ENCODE assay signal across 8 mouse cellular contexts in the genomic region with DNA sequence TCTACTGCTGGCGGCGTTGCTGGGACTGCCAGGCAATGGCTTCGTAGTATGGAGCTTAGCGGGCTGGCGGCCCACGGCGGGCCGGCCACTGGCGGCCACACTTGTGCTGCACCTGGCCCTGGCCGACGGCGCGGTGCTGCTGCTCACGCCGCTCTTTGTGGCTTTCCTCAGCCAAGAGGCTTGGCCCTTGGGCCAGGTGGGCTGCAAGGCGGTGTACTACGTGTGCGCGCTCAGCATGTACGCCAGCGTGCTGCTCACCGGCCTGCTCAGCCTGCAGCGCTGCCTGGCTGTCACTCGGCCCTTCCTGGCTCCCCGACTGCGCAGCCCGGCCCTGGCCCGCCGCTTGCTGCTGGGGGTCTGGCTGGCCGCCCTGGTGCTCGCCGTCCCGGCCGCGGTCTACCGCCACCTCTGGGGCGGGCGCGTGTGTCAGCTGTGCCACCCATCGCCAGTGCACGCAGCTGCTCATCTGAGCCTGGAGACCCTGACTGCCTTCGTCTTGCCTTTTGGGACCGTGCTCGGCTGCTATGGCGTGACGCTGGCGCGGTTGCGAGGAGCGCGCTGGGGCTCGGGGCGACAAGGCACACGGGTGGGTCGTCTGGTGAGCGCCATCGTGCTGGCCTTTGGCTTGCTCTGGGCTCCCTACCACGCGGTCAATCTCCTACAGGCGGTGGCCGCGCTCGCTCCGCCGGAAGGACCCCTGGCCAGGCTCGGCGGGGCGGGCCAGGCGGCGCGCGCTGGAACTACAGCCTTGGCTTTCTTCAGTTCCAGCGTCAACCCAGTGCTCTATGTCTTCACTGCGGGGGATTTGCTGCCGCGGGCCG. TPM values are rescaled to one million over a fixed set of nuclear protein-coding genes. Genes with fewer than 3 reads are reported as not detected.
DNase-seq lines count a peak whose midpoint lies in the region; ATAC-seq and TF ChIP-seq lines count a peak whose summit lies in the region.

No protein-coding gene starts in this region.

- H3K4me2 ChIP-seq in intestine, postnatal 0 days (replicated peaks; ENCODE audit: low read depth): peak overlapping the region; percentile 89
- H3K4me2 ChIP-seq in liver, embryonic 16.5 days (ENCODE audit: low read depth, low read length): peak overlapping the region; percentile 70

- peaks cover 3% of the 10 kb centered on the region; the same call in 1 of the 2 replicates for H3K4me1 ChIP-seq in intestine, postnatal 0 days (replicated peaks; ENCODE audit: control insufficient read depth, insufficient read depth, low read length)
- H3K4me1 ChIP-seq in liver, embryonic 16.5 days (ENCODE audit: control insufficient read depth, low read depth, low read length): peaks cover 18% of the 10 kb centered on the region

- H3K27ac ChIP-seq in intestine, postnatal 0 days (ENCODE audit: low read depth, low read length): no peak overlapping the region
- H3K27ac ChIP-seq in liver, embryonic 16.5 days (ENCODE audit: low read length): peak overlapping the region; percentile 35

- TF ChIP-seq CTCF in intestine, postnatal 0 days (IDR thresholded peaks at IDR 0.05; ENCODE audit: low read depth): peak; percentile 52

- H3K4me3 ChIP-seq in intestine, postnatal 0 days (ENCODE audit: low read depth, low read length): peak overlapping the region; percentile 46
- H3K4me3 ChIP-seq in liver, embryonic 16.5 days (ENCODE audit: low read depth, low read length): peak overlapping the region; percentile 56

- ATAC-seq in intestine, postnatal 0 days: no peak
- 0 out of 2 replicates have a peak, but pooled peaks have one; percentile 12 for ATAC-seq in liver, embryonic 16.5 days (ENCODE audit: low read depth)
- no peak for ATAC-seq in monocyte, adult 5-6 weeks (replicated peaks; ENCODE audit: insufficient number of reproducible peaks, low FRiP score, low TSS enrichment, poor library complexity, severe bottlenecking)

- H3K27me3 ChIP-seq in intestine, postnatal 0 days (replicated peaks; ENCODE audit: control insufficient read depth, insufficient read depth, low read length): peaks cover 9% of the 10 kb centered on the region; the same call in 1 of the 2 replicates
- peaks cover 34% of the 10 kb centered on the region for H3K27me3 ChIP-seq in liver, embryonic 16.5 days (ENCODE audit: control insufficient read depth, insufficient read depth, low read depth, low read length)

- intact Hi-C loops in gastrocnemius, postnatal 14 days (cut with DNase I; ENCODE audit: low total_unique reads): no loop called here

- no peaks in the 10 kb centered on the region for H3K9me3 ChIP-seq in intestine, postnatal 0 days (ENCODE audit: control insufficient read depth)
- no peaks in the 10 kb centered on the region for H3K9me3 ChIP-seq in liver, embryonic 16.5 days (replicated peaks; ENCODE audit: control insufficient read depth, low read length)

- no peaks in the 10 kb centered on the region for H3K36me3 ChIP-seq in intestine, postnatal 0 days (ENCODE audit: control insufficient read depth, insufficient read depth)
- H3K36me3 ChIP-seq in liver, embryonic 16.5 days (ENCODE audit: control insufficient read depth, insufficient read depth): no peaks in the 10 kb centered on the region

- peak; percentile 53 for DNase-seq in ovary, postnatal 36 days (ENCODE audit: low spot score)
- DNase-seq in ovary, postnatal 14 days (ENCODE audit: low spot score): no peak
- DNase-seq in cerebellum, postnatal 10 days: peak; percentile 75
- DNase-seq in gastrocnemius, postnatal 14 days: peak; percentile 71
- DNase-seq in retina, embryonic 14.5 days (ENCODE audit: low spot score): peak; percentile 67

- H3K9ac ChIP-seq in intestine, postnatal 0 days (ENCODE audit: low read depth, low read length): peak overlapping the region; percentile 50
- peak overlapping the region; percentile 61 for H3K9ac ChIP-seq in liver, embryonic 16.5 days (ENCODE audit: low read depth, low read length)

- 1% methylated on average over 69 of the region's 77 CpGs for WGBS in intestine, postnatal 0 days
- WGBS in liver, embryonic 16.5 days (ENCODE audit: insufficient replicate concordance): 2% methylated on average over 77 of the region's 77 CpGs

RNA-seq across cellular contexts. Expression of a gene that starts 1.0 kb away (rescaled TPM):
- total RNA-seq in gastrocnemius, postnatal 14 days (2021): under 1 TPM in 1 of 2 experiments, not detected in 1; 0.12 TPM
- polyA plus RNA-seq in intestine, postnatal 0 days (2015; fragmentation: Nextera tagmentation; extraction: Ambion mirVana): 6.7 and 9.0 TPM in 2 replicates
- 0.38 and 0.40 TPM in 2 replicates for polyA plus RNA-seq in liver, embryonic 16.5 days (2015; fragmentation: Nextera tagmentation; extraction: Ambion mirVana)
- total RNA-seq in monocyte, adult 5-6 weeks (2017): 0.10 to 1.2 TPM (median 0.29 TPM) in 3 replicates

RNA-seq across cellular contexts. Expression of a gene that starts 3.6 kb away (rescaled TPM):
- under 1 TPM; 0.22 to 0.39 TPM for total RNA-seq in gastrocnemius, postnatal 14 days (2021)
- 3.8 and 4.1 TPM in 2 replicates for polyA plus RNA-seq in intestine, postnatal 0 days (2015; fragmentation: Nextera tagmentation; extraction: Ambion mirVana)
- 14.2 and 16.4 TPM in 2 replicates for polyA plus RNA-seq in liver, embryonic 16.5 days (2015; fragmentation: Nextera tagmentation; extraction: Ambion mirVana)
- 14.5 to 27.0 TPM (median 18.8 TPM) in 3 replicates for total RNA-seq in monocyte, adult 5-6 weeks (2017)

RNA-seq across cellular contexts. Expression of a gene that starts 4.0 kb away (rescaled TPM):
- total RNA-seq in gastrocnemius, postnatal 14 days (2021): not detected
- 366 and 385 TPM in 2 replicates for polyA plus RNA-seq in intestine, postnatal 0 days (2015; fragmentation: Nextera tagmentation; extraction: Ambion mirVana)
- 74.1 and 86.9 TPM in 2 replicates for polyA plus RNA-seq in liver, embryonic 16.5 days (2015; fragmentation: Nextera tagmentation; extraction: Ambion mirVana)
- total RNA-seq in monocyte, adult 5-6 weeks (2017): 1.0 to 1.3 TPM in 2 of 3 replicates, not detected in the other

RNA-seq across cellular contexts. Expression of a gene that starts 16.7 kb away (rescaled TPM):
- total RNA-seq in gastrocnemius, postnatal 14 days (2021): 10 to 100 TPM; 12.1 to 13.9 TPM
- 14.4 and 14.9 TPM in 2 replicates for polyA plus RNA-seq in intestine, postnatal 0 days (2015; fragmentation: Nextera tagmentation; extraction: Ambion mirVana)
- 18.6 and 18.7 TPM in 2 replicates for polyA plus RNA-seq in liver, embryonic 16.5 days (2015; fragmentation: Nextera tagmentation; extraction: Ambion mirVana)
- total RNA-seq in monocyte, adult 5-6 weeks (2017): 11.9 to 15.0 TPM (median 13.8 TPM) in 3 replicates

RNA-seq across cellular contexts. Expression of a gene that starts 16.7 kb away (rescaled TPM):
- total RNA-seq in gastrocnemius, postnatal 14 days (2021): 10 to 100 TPM; 28.5 to 30.2 TPM
- 466 and 476 TPM in 2 replicates for polyA plus RNA-seq in intestine, postnatal 0 days (2015; fragmentation: Nextera tagmentation; extraction: Ambion mirVana)
- polyA plus RNA-seq in liver, embryonic 16.5 days (2015; fragmentation: Nextera tagmentation; extraction: Ambion mirVana): 40.9 and 43.5 TPM in 2 replicates
- 23.7 to 32.1 TPM (median 30.6 TPM) in 3 replicates for total RNA-seq in monocyte, adult 5-6 weeks (2017)

Comparison
In these comparisons a context has a peak if more than half of its experiments do, and no peak if none do; other contexts are left out.
1. RNA of a gene that starts 3.6 kb away (total RNA-seq): 14.5 to 27.0 TPM in monocyte, adult 5-6 weeks; 0.22 to 0.39 TPM in gastrocnemius, postnatal 14 days; every median in the first group is over 10 times any median in the second.